Mouse (Mus musculus): ENCODE measurements around the gene Tmem237.

Tmem237 gene

DNA sequence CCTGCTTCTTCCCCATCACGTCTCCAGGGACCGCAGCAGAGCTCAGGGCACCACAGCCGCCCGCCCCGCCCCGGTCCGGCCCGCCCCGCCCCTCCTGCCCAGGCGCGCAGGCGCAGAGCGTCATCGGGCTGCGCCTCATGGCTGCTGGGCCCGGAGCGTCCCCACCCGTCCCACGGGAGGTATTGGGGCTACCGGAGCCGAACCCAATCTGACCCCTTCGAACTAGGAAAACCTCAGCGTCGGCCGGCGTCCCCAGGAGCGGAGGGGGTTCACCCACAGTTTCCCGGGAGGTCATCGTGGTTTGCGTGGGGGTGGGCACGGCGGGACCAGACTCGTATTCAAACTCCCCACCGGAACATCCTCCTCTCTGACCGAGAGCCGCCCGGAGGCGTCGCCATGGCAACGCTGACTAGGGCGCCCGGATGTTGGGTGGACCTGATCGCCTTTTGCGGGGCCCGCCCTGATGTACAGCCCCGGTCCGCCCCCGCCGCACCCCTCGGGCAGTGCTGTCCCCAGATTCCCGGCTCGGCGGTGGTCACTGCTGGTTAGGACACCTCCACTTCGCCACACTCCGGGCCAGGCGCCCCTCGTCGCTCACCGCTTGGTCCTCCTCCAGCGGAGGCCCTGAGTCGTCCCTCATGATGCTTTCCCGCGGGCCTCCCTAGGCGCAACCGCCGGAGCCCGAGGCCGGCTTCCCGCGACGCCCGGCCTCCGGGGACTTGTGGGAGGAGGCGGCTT is at the start of gene Tmem237:
Tmem237 (minus strand) TSS at position 689 of the 738 bp plus-strand sequence.
- CTCF ChIA-PET = no interaction called here

DNA sequence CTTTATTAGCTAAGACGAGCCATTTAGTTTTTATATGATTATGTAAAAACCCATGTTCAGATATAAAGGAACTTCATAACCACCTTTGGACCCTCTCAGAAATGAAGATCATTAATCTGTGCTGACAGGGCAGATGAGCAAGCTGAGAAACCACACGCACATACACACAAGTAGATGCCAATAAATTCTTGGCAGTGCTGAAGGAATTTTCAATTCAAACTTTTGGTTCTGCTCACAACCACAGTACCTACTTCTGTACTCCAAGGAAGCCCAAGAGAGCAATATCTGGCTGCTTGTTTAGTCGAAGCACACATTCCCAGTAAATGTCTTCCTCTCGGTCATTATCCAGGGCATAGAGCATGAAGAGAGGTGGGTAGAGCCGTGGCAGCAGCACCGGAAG is 49.4 kb upstream of the Tmem237 start:
- CTCF ChIA-PET = no interaction called here

DNA sequence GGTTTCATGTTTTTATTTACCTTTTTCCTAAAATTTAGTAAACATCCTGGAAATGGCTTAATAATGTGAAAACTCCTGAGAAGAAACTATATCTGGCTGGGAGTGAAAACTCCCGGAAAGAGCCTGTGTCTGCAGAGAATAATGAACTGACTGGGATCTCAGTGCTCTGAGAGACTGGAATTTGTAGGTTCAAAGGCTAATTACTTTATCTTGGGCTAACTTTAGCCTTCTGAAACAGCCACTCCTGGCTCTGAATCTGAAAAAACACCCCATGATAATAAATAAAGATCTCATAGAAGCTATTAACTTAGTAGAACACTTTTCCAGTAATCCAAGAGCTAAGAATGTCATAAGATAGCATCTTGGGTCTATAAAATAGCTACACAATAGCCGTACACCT is 48.3 kb upstream of the Tmem237 start:
- CTCF ChIA-PET = no interaction called here

DNA sequence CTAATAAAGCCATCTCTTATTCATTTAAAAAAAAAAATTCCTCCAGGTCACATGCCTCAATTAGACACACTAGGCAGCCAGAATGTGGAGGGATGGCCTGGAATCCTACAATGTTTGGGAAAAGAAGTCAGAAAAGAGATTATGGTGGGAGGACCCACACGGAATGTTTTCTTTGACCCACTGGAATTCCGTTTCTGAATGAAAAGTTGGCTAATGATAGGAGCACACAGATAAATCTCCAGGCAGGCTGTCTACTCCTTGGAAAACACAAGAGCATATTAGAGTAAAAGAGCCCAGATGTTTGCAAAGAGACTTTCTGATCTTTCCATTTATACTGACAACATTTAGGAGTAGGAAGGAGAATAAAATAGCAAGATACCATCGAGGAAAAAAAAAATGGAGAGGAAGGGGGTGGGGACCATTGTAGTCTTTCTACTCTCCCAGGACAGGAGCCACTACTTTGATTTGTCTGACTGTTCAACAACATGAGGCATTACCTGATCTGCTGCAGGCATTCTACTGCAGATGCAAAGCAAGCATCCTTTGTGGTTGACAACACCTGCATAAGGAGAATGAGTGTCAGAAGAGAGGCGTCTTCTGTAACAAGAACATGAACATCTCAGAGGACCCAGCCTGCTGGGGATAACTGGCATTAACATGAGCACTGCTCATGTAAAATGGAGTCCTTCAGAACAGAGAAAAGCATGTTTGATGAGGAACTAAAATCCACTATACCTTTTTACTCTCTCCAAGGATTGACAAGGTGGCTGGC is 47.6 kb upstream of the Tmem237 start:
- CTCF ChIA-PET = no interaction called here

DNA sequence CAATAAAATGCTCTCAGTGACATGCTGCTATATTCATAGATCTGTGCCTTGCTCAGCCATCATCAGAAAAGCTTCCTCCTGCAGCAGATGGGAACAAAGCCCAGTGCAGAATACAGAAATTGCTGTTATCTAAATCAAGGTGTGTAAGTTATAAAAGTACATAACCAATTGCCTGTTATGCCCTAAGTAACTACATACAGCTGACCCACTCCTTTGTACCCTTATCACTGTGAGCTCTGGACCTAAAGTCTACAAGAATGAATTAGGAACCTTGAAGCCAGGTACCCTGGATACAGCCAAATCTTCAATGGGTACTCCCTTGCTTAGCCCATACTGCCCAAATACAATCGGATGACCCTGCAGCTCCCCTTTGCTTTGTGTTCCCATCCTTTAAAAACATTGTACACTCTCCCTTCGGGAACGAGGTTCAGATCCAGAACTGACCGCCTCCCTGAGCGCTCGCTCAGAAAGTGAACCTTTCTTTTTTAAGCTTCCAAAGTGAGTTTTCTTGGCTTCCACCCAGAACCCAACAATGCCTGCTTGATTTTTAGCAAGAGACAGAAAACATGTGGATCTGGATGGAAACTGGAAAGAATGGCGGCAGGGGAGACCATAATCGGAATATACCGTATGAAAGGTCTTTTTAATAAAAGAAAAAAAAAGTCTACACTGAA is 46.2 kb upstream of the Tmem237 start:
- CTCF ChIA-PET = no interaction called here

DNA sequence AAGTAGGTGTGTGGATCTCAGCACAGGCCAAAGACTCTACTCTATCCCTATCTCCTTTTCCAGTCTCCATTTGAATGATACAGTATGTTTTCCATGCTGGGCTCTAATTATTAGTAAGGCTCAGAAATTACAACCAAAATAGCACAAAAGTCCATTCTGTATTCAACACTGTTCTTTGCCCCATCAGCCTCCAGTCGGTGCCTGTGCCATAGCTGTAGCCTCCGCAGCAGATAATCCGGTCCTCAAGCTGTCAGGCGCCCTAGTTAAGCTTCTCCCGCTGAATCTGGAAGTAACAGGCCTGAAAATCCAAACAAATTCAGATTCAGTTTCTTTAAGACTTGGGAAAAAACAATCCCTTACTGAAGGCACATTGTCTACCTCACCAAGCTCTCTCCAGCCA is 43.7 kb upstream of the Tmem237 start:
- CTCF ChIA-PET = no interaction called here

DNA sequence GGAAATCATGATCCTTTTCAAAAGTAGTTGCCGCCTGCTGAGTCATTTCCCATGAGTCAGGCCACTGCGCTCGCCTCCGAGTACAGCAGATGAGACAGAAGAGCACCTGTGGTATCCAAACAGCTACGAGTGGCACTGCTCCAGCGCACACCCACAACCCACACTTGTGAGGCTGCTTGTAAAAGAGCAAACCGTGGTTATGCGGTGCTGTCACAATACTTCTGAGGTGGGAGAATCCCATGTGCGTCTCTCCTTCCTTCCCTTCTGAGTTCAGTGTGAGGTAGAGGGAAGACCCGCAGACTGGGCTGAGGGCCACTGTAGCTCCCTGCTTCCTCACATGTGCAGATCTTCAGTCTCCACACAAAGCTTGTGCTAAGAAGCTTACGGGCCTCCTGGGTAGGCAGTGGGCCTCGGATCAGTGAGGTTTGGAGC is 42.8 kb upstream of the Tmem237 start, which contains the start of gene Mpp4:
Mpp4 (minus strand) TSS at position 360 of the 432 bp plus-strand sequence.
- CTCF ChIA-PET = no interaction called here

DNA sequence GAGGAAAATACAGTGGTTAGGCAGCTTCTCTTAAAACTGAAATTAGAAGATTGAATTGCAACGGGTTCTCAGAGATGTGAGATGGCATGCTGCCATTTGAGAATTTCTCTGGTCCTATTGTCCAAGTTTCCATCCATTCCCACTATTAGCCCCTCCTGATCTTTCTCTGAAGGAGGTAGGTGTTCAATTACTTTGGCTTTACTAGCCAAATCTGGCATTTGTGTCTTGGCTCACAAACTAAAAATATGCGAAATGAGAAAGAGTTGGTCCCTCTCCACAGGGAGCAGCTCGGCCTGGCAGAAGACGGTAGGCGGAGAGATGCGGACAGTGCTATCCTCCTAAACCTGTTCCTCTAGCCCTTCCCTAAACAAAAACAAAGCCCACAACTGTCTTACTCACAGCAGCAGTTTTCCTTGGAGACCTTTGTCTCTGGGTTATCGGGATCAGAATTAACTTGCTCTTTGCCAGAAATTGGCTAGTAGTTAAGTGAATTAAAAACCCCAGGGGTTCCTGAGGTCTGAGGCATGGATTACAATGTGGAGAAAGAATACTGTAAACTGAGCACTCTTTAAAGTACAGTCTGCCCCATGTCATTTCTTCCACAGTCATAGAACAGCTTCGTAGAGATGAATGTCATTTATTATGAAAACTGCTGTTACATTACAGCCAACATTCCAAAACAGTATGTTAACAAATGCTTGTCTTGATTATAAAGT is 42.3 kb upstream of the Tmem237 start:
- CTCF ChIA-PET = no interaction called here

DNA sequence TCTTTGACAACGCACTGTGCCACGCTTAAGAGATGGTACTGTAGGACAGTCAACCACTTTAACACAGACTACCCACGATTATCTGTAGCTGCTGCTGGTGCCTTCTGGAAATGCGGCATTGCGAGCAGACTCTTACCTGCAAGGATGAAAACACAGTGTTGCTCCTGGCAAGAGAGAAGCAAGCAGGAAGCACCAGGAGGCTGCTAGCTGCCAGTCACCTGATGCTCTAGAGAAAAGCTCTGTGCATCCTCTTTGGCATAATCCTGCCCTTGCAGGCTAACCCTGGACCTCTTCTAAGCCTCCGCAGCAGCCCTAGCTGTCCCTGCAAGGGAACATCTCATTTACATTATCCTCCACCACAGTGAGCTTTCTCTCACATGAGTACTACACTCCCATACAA is 41.2 kb upstream of the Tmem237 start:
- CTCF ChIA-PET = no interaction called here

DNA sequence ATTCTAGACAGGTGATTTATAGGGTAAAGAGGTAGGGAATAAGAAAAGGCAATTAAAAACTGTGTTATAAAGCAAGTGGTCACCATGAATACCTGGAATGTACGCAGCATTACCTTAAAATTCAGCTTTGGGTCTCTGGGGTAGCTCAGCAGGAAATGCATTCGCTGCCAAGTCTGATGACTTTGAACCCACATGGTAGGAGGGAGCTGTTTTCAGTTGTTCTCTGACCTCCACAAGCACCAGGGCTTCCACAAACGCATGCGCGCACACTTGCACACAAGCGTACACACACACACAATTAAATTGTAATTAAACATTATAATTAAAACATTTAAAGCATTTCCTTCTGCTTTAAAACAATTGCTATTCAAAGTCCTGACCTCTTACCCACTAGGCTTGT is 40.7 kb upstream of the Tmem237 start:
- CTCF ChIA-PET = no interaction called here

DNA sequence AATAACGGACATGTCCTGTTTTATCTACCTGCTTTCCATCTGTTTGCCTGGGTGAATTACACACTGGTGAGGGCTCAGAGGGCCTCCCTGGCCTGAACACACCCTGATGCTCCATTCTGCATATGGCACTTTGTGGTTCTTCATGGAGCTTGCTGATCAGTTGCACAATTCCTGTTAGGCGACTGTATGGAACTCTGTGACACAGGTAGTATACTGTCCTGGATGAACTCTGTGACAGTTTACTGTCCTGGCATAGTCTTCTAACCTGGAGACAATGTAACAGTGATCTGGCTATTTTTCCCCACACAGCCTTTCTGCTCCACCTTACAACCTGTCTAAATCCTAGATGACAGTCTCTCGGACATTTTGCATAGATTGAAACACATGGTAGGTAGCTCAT is 38.9 kb upstream of the Tmem237 start:
- CTCF ChIA-PET = no interaction called here

DNA sequence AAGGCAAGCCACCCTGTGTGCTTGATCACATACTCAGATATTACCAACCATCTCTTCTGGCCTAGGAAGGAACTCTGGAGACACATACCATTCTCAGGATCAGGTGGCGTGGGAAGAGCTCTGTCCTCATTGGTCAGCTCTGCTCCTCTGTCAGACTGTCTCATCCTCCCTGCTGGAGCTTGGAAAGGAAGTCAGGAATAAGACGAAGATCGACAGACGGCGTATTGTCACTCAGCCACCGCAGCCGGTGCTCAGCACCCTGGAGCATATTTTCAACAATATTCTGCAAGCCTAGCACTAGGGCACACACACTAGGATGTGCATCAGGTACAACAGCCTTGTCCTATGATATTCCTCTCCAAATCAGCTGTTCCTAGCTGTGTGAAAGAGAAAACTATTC is 38.3 kb upstream of the Tmem237 start:
- CTCF ChIA-PET = no interaction called here

DNA sequence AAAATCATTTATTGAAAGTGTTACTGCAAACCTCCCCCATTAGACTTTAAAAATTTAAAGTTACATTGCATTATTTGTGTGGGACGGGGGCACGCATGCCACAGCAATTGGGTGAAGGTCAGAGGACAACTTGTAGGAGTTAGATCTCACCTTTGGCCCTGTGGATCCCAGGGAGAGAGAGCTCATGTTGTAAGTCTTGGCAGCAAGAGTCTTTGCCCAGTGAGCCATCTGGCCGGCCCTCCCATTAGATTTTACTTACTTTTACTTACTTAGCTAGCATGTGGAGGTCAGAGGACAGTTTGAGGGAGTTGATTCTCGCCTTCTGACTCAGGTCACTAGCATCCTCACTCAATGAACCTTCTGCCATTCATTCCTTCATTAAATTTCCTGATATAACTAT is 37.6 kb upstream of the Tmem237 start:
- CTCF ChIA-PET = no interaction called here

DNA sequence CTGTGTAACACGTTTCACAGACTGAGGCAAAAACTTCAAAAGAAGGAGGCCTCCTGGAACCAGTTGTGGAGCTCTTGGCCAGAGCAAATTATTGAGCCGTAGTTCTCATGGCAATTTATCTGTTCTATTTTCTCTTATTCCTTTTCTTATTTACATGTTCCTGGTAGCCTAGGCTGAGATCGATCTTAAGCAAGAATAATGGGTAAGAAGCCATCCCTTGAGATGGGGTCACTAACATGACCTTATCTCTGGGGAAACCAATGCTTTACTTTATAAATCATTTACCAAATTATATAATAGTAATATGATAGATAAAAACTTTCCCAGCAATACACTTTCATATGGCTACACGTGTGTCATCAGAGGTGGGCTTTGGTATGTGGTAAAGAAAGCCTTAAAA is 32.1 kb upstream of the Tmem237 start:
- CTCF ChIA-PET = no interaction called here

DNA sequence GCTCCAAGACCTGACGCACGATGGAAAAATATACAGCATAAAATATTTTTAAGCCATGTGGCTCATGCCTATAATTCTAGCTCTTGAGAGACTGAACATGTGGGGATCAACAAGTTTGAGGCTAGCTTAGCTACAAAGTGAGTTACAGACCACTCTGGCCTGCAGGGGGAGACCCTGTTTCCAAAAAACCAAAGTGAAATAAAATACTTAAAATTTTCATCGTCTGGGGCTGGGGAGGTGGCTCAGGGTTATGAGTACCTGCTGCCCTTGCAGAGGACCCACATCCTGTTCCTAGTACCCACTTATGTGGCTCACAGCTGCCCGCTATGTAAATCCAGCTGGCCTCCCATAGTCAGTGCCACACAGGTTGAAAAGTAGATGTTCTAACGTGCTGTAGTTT is 30.3 kb upstream of the Tmem237 start:
- CTCF ChIA-PET = no interaction called here

DNA sequence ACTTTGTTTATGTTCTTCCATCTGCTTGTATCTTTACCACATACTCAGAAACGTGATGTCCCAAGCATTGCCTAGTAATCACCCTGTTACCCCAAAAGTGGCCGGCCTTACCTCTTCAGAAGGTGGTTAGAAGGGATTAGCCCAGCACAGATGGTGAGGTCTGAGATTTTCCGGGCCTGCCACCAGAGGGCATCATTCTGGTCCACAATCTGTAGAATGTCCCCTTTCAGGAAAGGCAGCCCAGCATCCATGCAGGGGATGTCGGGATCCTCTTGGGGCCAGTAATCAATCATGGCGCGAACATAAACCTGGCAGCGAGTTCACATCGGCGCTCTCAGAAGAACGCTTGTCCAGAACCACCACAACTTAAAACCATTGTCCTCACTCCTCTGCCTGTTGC is 24.3 kb upstream of the Tmem237 start:
- CTCF ChIA-PET = no interaction called here

DNA sequence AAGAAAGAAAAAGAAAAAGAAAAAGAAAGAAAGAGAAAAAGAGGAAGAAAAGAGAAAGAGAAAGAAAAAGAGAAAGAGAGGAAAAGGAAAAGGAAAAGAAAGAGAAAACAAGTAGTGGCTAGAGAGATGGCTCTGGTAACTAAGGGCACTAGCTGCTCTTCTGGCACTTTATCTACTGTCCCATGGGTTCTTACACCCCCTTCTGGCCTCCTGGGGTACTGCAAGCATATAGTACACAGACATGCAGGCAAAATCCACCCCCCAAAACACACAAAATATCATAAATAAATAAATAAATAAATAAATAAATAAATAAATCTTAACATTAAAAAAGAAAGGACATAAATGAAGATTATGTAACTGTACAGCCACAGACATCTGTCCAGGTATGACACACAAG is 22.6 kb upstream of the Tmem237 start:
- CTCF ChIA-PET = interaction anchor here (0.6 to 0.7 kb wide), 2 partner anchors 14 to 363 kb away, joined by 3 read pairs; no protein-coding TSS in a partner anchor

DNA sequence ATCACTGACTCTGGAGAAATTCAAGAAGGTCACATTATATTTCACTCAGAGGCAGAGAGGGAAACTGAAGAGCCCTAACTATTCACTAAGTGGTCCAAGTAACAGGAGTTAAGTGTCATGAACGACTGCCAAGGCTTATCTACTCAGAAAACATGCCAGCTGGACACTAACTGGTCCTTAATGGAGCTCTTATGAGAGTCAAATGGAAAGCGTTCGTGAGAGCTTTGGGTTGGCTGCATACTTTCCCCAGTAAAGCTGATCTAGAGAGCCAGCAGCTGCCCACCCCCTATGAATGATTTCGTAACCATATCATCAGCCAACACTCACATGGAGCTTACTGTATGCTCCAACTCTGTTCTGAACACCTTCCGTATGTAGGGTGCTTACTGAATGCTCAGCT is 14.2 kb upstream of the Tmem237 start:
- CTCF ChIA-PET = no interaction called here

DNA sequence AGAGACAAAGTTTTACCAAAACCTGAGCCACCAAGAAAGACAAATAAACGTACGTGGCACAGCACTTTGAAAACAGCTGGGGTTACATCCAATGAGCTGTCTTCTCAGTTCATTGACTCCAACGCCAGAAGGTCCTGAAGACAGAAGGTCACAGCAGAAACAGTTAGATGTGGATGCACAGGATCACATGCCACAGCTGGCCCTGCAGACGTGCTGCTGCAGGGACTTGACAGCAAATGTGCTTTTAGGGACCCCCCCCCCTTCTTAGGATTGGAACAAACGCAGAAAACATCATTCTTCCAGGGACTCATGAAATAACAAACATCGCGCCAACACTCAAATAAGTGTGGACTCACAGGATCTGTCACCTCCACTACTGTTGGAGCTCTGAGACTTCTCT is 8.7 kb upstream of the Tmem237 start:
- CTCF ChIA-PET = interaction anchor here (0.7 kb wide), 1 partner anchor 14 kb away, joined by 3 read pairs; no protein-coding TSS in a partner anchor

DNA sequence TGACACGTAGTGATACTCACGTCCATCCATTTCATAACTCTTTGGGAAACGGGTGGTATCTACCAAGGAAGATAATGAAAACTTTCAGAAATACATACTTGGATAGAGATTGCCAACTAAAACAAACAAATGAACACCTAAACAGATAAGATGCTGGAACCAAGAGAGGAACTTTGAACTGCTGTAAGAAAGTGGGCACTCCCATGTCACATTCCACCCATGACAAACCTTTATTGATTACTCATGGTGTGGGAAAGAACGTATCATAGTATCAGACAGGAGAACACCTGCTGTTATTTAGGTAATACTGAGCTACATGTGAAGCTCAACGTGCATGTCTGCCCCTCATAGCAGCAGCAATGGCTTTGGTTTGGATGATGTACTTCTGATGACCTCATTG is 5.3 kb upstream of the Tmem237 start:
- CTCF ChIA-PET = no interaction called here

DNA sequence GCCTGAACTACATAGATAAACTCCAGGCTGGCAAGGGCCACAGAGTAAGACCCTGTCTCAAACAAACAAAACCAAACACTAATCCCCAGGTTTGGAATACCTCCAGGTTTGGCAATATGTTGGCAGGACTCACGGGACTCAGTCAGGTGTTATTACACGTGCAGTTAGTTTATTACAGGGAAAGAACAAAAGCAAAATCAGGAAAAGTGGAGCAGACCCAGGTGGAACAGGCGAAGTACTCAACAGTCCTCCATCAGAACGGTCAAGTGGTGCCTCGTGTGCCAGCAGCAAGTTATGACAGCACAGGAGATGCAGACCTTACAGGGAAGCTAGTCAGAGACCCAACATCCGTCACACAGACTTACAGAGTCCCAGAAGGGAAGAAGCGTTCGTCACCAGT is 9.7 kb downstream of the Tmem237 start:
- CTCF ChIA-PET = no interaction called here

DNA sequence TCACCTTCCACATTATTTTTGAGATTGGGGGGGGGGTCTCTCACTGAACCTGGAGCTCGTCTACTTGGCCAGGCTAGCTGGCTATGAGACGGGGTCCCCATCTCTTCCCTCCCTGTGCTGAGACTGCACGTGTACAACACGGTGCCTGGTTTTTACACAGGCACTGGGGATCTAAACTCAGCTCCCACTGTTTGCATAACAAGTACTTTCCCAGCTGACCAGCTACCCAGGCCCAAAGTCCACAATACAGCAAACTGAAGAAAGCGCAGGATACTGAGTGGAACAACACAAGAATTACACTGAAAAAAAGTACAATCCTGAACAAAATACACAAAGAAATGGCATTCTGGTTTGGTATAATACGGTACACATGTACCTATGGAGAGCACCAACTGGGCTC is 18.1 kb downstream of the Tmem237 start:
- CTCF ChIA-PET = no interaction called here

Data from spleen, embryonic (tissue).